In genomic region chr2:55065469-55066315, GRCm38 (mm10) we compare ENCODE assay signal across 18 mouse cellular contexts.
DNase-seq lines count a peak whose midpoint lies in the region; ATAC-seq lines count a peak whose summit lies in the region.
"Had no signal": no experiment of that assay in that cellular context is flagged by ENCODE, and none has a peak within 500 bp of the region (broad histone marks: within the 10 kb centered on the region; RNA-seq: fewer than 3 reads in every experiment).

No protein-coding gene starts in this region.

- H3K36me3 ChIP-seq in midbrain, embryonic 11.5 days (ENCODE audit: control insufficient read depth, insufficient read depth, low read length), result no peaks in the 10 kb centered on the region
- no peaks in the 10 kb centered on the region for H3K36me3 ChIP-seq in midbrain, embryonic 10.5 days
- no peaks in the 10 kb centered on the region for H3K36me3 ChIP-seq in embryonic facial prominence, embryonic 14.5 days (ENCODE audit: control insufficient read depth, insufficient read depth, low read length)
- no peaks in the 10 kb centered on the region for H3K36me3 ChIP-seq in kidney, embryonic 16.5 days (ENCODE audit: insufficient read depth, low read length)
- H3K36me3 ChIP-seq: embryonic facial prominence, embryonic 12.5 days; forebrain, embryonic 12.5 days; heart, embryonic 13.5 days; hindbrain, embryonic 15.5 days had no signal

- H3K27me3 ChIP-seq in midbrain, embryonic 11.5 days (ENCODE audit: control insufficient read depth, insufficient read depth, low read length), result peaks cover 11% of the 10 kb centered on the region; the same call in 1 of the 2 replicates
- H3K27me3 ChIP-seq in midbrain, embryonic 10.5 days (ENCODE audit: low read depth, poor library complexity, severe bottlenecking), result peaks cover 29% of the 10 kb centered on the region
- H3K27me3 ChIP-seq in embryonic facial prominence, embryonic 14.5 days (replicated peaks; ENCODE audit: control insufficient read depth, insufficient read depth, low read length), result no peaks in the 10 kb centered on the region
- H3K27me3 ChIP-seq in kidney, embryonic 16.5 days (ENCODE audit: insufficient read depth, low read length), result no peaks in the 10 kb centered on the region
- H3K27me3 ChIP-seq: embryonic facial prominence, embryonic 12.5 days; forebrain, embryonic 12.5 days; heart, embryonic 13.5 days; hindbrain, embryonic 15.5 days had no signal

- peak; percentile 54 for ATAC-seq in midbrain, embryonic 11.5 days (ENCODE audit: low FRiP score)
- no peak for ATAC-seq in embryonic facial prominence, embryonic 14.5 days (ENCODE audit: low read depth)
- no peak for ATAC-seq in kidney, embryonic 16.5 days (ENCODE audit: low FRiP score, low TSS enrichment)
- ATAC-seq: intestine, embryonic 16.5 days had no signal

- no peak overlapping the region for H3K4me3 ChIP-seq in midbrain, embryonic 11.5 days (ENCODE audit: low read depth, low read length)
- H3K4me3 ChIP-seq in midbrain, embryonic 10.5 days, result no peak overlapping the region
- H3K4me3 ChIP-seq in embryonic facial prominence, embryonic 14.5 days (ENCODE audit: low read depth, low read length), result no peak overlapping the region
- H3K4me3 ChIP-seq in kidney, embryonic 16.5 days (ENCODE audit: low read length), result no peak overlapping the region
- H3K4me3 ChIP-seq: embryonic facial prominence, embryonic 12.5 days; forebrain, embryonic 12.5 days; gastrocnemius, adult 2 months; heart, embryonic 13.5 days; hindbrain, embryonic 15.5 days had no signal

- no peak overlapping the region for H3K27ac ChIP-seq in midbrain, embryonic 11.5 days (ENCODE audit: low read depth, low read length)
- no peak overlapping the region for H3K27ac ChIP-seq in midbrain, embryonic 10.5 days (replicated peaks)
- H3K27ac ChIP-seq in embryonic facial prominence, embryonic 14.5 days (replicated peaks; ENCODE audit: low read depth, low read length), result no peak overlapping the region
- no peak overlapping the region for H3K27ac ChIP-seq in kidney, embryonic 16.5 days (ENCODE audit: low read length)
- H3K27ac ChIP-seq: embryonic facial prominence, embryonic 12.5 days; forebrain, embryonic 12.5 days; gastrocnemius, adult 2 months; heart, embryonic 13.5 days; hindbrain, embryonic 15.5 days had no signal

- H3K9me3 ChIP-seq in midbrain, embryonic 11.5 days (ENCODE audit: control insufficient read depth, low read length), result no peaks in the 10 kb centered on the region
- H3K9me3 ChIP-seq in midbrain, embryonic 10.5 days (replicated peaks), result no peaks in the 10 kb centered on the region
- H3K9me3 ChIP-seq in embryonic facial prominence, embryonic 14.5 days (ENCODE audit: control insufficient read depth, low read length), result no peaks in the 10 kb centered on the region
- no peaks in the 10 kb centered on the region for H3K9me3 ChIP-seq in kidney, embryonic 16.5 days (ENCODE audit: low read length)
- H3K9me3 ChIP-seq: embryonic facial prominence, embryonic 12.5 days; forebrain, embryonic 12.5 days; heart, embryonic 13.5 days; hindbrain, embryonic 15.5 days had no signal

- no peak overlapping the region for H3K4me2 ChIP-seq in midbrain, embryonic 11.5 days
- H3K4me2 ChIP-seq in embryonic facial prominence, embryonic 14.5 days (ENCODE audit: low read depth, low read length), result no peak overlapping the region
- H3K4me2 ChIP-seq in kidney, embryonic 16.5 days (replicated peaks; ENCODE audit: low read depth, low read length), result no peak overlapping the region
- H3K4me2 ChIP-seq: embryonic facial prominence, embryonic 12.5 days; forebrain, embryonic 12.5 days; heart, embryonic 13.5 days; hindbrain, embryonic 15.5 days had no signal

- 27% methylated on average over 7 of the region's 7 CpGs for WGBS in midbrain, embryonic 11.5 days
- 38% methylated on average over 7 of the region's 7 CpGs for WGBS in midbrain, embryonic 10.5 days
- 51% methylated on average over 7 of the region's 7 CpGs for WGBS in embryonic facial prominence, embryonic 14.5 days
- WGBS in kidney, embryonic 16.5 days, result 83% methylated on average over 7 of the region's 7 CpGs

- H3K4me1 ChIP-seq in midbrain, embryonic 11.5 days (ENCODE audit: control insufficient read depth, insufficient read depth, low read length), result no peaks in the 10 kb centered on the region
- peaks cover 10% of the 10 kb centered on the region for H3K4me1 ChIP-seq in midbrain, embryonic 10.5 days
- H3K4me1 ChIP-seq in embryonic facial prominence, embryonic 14.5 days (ENCODE audit: control insufficient read depth, insufficient read depth, low read length), result no peaks in the 10 kb centered on the region
- H3K4me1 ChIP-seq in kidney, embryonic 16.5 days (ENCODE audit: insufficient read depth, low read length), result no peaks in the 10 kb centered on the region
- H3K4me1 ChIP-seq: embryonic facial prominence, embryonic 12.5 days; forebrain, embryonic 12.5 days; heart, embryonic 13.5 days; hindbrain, embryonic 15.5 days had no signal

- DNase-seq in midbrain, embryonic 11.5 days (ENCODE audit: low spot score, missing footprints), result peak; percentile 85
- no peak for DNase-seq in midbrain, embryonic 10.5 days (ENCODE audit: low spot score)
- DNase-seq in embryo, embryonic 10.5 days (ENCODE audit: low spot score), result peak; percentile 24
- DNase-seq in embryonic facial prominence, embryonic 14.5 days (ENCODE audit: low spot score), result peak; percentile 9
- peak; percentile 36 for DNase-seq in retina, postnatal 7 days (ENCODE audit: low read depth, low spot score)
- no peak for DNase-seq in kidney, postnatal 4 days
- DNase-seq: adrenal gland, postnatal 10 days; cerebellum, adult 18-20 months; cerebellum, adult 9-11 months; gastrocnemius, adult 2 months; gastrocnemius, postnatal 25 days; heart, postnatal 36 days had no signal

- H3K9ac ChIP-seq in midbrain, embryonic 11.5 days (ENCODE audit: low read length), result no peak overlapping the region
- no peak overlapping the region for H3K9ac ChIP-seq in embryonic facial prominence, embryonic 14.5 days (ENCODE audit: low read depth, low read length)
- H3K9ac ChIP-seq in kidney, embryonic 16.5 days (replicated peaks; ENCODE audit: low read length), result no peak overlapping the region
- H3K9ac ChIP-seq: embryonic facial prominence, embryonic 12.5 days; forebrain, embryonic 12.5 days; heart, embryonic 13.5 days; hindbrain, embryonic 15.5 days had no signal

Comparison
In these comparisons a context has a peak if more than half of its experiments do, and no peak if none do; other contexts are left out.
1. DNase-seq: peak in midbrain, embryonic 11.5 days (single experiment), embryo, embryonic 10.5 days (single experiment), embryonic facial prominence, embryonic 14.5 days (single experiment) and retina, postnatal 7 days (single experiment); none in midbrain, embryonic 10.5 days (single experiment) and kidney, postnatal 4 days (0 of 2).